Mouse (Mus musculus): Measurements from ENCODE around the gene Lat2. TPM values are rescaled to one million over a fixed set of nuclear protein-coding genes. Genes with fewer than 3 reads are reported as not detected.

Gene Lat2
- total RNA-seq, 1 experiment: 3.6 TPM

DNA sequence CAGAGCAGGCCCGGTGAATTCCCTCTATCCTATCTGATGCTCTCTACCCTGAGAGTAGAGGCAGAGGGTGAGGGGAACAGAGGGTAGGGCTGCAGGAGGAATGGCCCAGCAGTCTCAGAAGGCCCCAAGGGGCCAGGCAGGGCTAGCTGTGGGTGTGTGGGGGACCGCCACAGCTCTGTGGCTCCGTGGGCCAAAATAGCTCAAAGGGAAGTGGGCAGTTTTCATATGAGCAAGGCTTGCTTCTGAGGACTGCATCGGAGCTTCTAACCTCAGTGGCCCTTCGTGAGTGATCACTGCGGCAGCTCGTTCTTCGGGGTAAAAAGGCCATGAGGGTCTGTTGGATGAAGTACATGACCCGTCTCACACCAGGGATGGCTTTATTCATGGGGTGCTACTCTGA, 1.1 kb downstream of the Lat2 start:
- H3K9ac ChIP-seq (ENCODE audit: insufficient read depth, low read depth, low read length, poor library complexity, severe bottlenecking): no peak overlapping the region
- in situ Hi-C loops (cut with MboI; ENCODE audit: low sequenced_read_pairs in 2 of 2, unreplicated experiment in 2 of 2): no loop called here
- H3K27ac ChIP-seq (ENCODE audit: insufficient read depth, low read depth, low read length, poor library complexity, severe bottlenecking): no peak overlapping the region; the same call in 1 of the 2 replicates
- no peak for DNase-seq (ENCODE audit: low read depth, low spot score)
- no peak overlapping the region for H3K4me3 ChIP-seq (ENCODE audit: insufficient read depth in 1 of 2, low read depth in 1 of 2, low read length in 2 of 2, poor library complexity in 1 of 2, severe bottlenecking in 1 of 2)
- TF ChIP-seq HCFC1 (IDR thresholded peaks at IDR 0.05; ENCODE audit: borderline replicate concordance, insufficient read depth, low read length) (no peak), MAFK (IDR thresholded peaks at IDR 0.05; ENCODE audit: insufficient read depth, low read depth, low read length) (no peak), ZNF384 (IDR thresholded peaks at IDR 0.05; ENCODE audit: low read depth, low read length) (no peak), CHD2 (IDR thresholded peaks at IDR 0.05; ENCODE audit: low read depth, low read length) (no peak), ZC3H11A (IDR thresholded peaks at IDR 0.05; ENCODE audit: borderline replicate concordance, low read depth, low read length) (no peak)
- H3K9me3 ChIP-seq (ENCODE audit: control insufficient read depth, insufficient read depth, low read depth, low read length): no peaks in the 10 kb centered on the region
- H3K36me3 ChIP-seq (ENCODE audit: control insufficient read depth, insufficient read depth, low read length, poor library complexity, severe bottlenecking): no peaks in the 10 kb centered on the region
- H3K4me1 ChIP-seq (ENCODE audit: control insufficient read depth in 2 of 2, insufficient read depth in 2 of 2, low read length in 2 of 2, poor library complexity in 1 of 2): peaks cover 0 to 9% of the 10 kb centered on the region in 2 experiments; a peak in 2 of 4 replicates

DNA sequence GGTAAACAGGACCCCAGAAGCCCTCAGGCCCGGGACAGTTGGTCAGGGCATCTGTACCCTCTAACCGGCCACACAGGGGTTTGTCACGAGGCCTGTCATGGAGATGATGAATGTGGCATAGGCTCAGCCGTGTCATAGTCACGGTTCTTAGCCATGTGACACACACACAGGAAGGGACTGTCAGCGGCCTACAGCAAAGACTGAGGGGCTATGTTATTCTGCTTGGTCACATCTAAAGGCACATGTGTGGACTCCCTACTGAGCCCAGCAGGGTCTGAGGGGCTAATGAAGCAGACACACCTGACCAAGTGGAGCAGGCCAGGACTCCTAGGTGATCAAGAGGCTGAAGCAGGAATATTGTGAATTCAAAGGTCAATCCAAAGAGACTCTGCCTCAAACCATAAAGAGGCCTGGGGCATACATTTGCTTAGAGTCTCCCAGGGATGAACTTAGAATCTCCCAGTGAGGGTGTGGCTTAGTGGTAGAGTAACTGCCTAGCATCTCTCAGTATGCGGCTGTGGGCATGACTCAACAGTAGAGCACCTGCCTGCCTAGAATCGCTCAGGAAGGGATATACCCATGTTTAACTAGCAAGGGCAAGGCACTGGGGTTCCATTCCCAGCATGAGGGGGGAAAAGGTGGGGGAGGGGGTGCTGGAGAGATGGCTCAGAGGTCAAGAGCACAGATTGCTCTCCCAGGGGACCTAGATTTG, 2.9 kb downstream of the Lat2 start:
- no peak for DNase-seq (ENCODE audit: low read depth, low spot score)
- in situ Hi-C loops (cut with MboI; ENCODE audit: low sequenced_read_pairs in 2 of 2, unreplicated experiment in 2 of 2): no loop called here
- Histone ChIP-seq H3K27ac (ENCODE audit: insufficient read depth, low read depth, low read length, poor library complexity, severe bottlenecking) (no peak overlapping the region), H3K4me1 (ENCODE audit: control insufficient read depth in 2 of 2, insufficient read depth in 2 of 2, low read length in 2 of 2, poor library complexity in 1 of 2) (peaks cover 0 to 9% of the 10 kb centered on the region in 2 experiments; a peak in 2 of 4 replicates), H3K9me3 (ENCODE audit: control insufficient read depth, insufficient read depth, low read depth, low read length) (no peaks in the 10 kb centered on the region), H3K4me3 (ENCODE audit: insufficient read depth in 1 of 2, low read depth in 1 of 2, low read length in 2 of 2, poor library complexity in 1 of 2, severe bottlenecking in 1 of 2) (no peak overlapping the region), H3K9ac (ENCODE audit: insufficient read depth, low read depth, low read length, poor library complexity, severe bottlenecking) (no peak overlapping the region), H3K36me3 (ENCODE audit: control insufficient read depth, insufficient read depth, low read length, poor library complexity, severe bottlenecking) (no peaks in the 10 kb centered on the region)
- no peak for TF ChIP-seq HCFC1 (IDR thresholded peaks at IDR 0.05; ENCODE audit: borderline replicate concordance, insufficient read depth, low read length)
- TF ChIP-seq MAFK (IDR thresholded peaks at IDR 0.05; ENCODE audit: insufficient read depth, low read depth, low read length): no peak
- no peak for TF ChIP-seq ZNF384 (IDR thresholded peaks at IDR 0.05; ENCODE audit: low read depth, low read length)
- no peak for TF ChIP-seq ZC3H11A (IDR thresholded peaks at IDR 0.05; ENCODE audit: borderline replicate concordance, low read depth, low read length)
- TF ChIP-seq CHD2 (IDR thresholded peaks at IDR 0.05; ENCODE audit: low read depth, low read length): no peak

DNA sequence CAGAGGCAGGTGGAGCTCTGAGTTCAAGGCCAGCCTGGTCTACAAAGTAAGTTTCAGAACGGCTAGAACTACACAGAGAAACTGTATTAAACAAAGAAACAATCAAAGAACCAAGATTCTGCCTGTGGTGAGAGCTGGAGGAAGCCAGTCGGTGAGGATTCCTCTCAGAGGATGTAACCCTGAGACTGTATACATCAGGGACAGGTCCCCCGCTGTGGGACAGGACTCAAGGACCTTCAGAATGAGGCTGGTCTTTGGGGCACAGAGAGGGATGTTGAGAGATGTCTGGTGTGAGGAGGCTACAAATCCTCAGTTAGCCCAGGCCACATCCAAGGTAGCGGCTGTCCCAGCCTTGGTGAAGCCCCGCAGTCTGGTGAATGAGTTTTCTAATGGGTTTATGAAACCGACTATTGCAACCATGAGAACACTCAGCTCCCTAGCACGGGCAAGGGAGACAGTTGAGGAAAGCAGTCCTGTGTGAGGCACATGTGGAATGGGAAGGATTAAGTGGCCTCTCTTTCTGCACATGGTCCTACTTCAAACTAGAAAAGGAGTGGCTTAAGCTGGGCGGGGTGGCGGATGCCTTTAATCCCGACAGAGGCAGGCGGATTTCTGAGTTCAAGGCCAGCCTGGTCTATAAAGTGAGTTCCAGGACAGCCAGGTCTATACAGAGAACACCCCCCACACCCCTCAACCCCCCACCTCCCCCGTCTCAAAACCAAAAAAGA, 4.7 kb downstream of the Lat2 start:
- H3K4me3 ChIP-seq (ENCODE audit: insufficient read depth in 1 of 2, low read depth in 1 of 2, low read length in 2 of 2, poor library complexity in 1 of 2, severe bottlenecking in 1 of 2): no peak overlapping the region
- peak overlapping the region; percentile 30; the same call in 1 of the 2 replicates for H3K9ac ChIP-seq (ENCODE audit: insufficient read depth, low read depth, low read length, poor library complexity, severe bottlenecking)
- in situ Hi-C loops (cut with MboI; ENCODE audit: low sequenced_read_pairs in 2 of 2, unreplicated experiment in 2 of 2): no loop called here
- no peak for DNase-seq (ENCODE audit: low read depth, low spot score)
- peak overlapping the region; percentile 6; the same call in 1 of the 2 replicates for H3K27ac ChIP-seq (ENCODE audit: insufficient read depth, low read depth, low read length, poor library complexity, severe bottlenecking)
- no peaks in the 10 kb centered on the region for H3K9me3 ChIP-seq (ENCODE audit: control insufficient read depth, insufficient read depth, low read depth, low read length)
- no peak for TF ChIP-seq HCFC1 (IDR thresholded peaks at IDR 0.05; ENCODE audit: borderline replicate concordance, insufficient read depth, low read length)
- TF ChIP-seq MAFK (IDR thresholded peaks at IDR 0.05; ENCODE audit: insufficient read depth, low read depth, low read length): no peak
- no peak for TF ChIP-seq ZC3H11A (IDR thresholded peaks at IDR 0.05; ENCODE audit: borderline replicate concordance, low read depth, low read length)
- no peak for TF ChIP-seq CHD2 (IDR thresholded peaks at IDR 0.05; ENCODE audit: low read depth, low read length)
- TF ChIP-seq ZNF384 (IDR thresholded peaks at IDR 0.05; ENCODE audit: low read depth, low read length): no peak
- no peaks in the 10 kb centered on the region for H3K36me3 ChIP-seq (ENCODE audit: control insufficient read depth, insufficient read depth, low read length, poor library complexity, severe bottlenecking)
- H3K4me1 ChIP-seq (ENCODE audit: control insufficient read depth in 2 of 2, insufficient read depth in 2 of 2, low read length in 2 of 2, poor library complexity in 1 of 2): peaks cover 0 to 9% of the 10 kb centered on the region in 2 experiments; a peak in 2 of 4 replicates

DNA sequence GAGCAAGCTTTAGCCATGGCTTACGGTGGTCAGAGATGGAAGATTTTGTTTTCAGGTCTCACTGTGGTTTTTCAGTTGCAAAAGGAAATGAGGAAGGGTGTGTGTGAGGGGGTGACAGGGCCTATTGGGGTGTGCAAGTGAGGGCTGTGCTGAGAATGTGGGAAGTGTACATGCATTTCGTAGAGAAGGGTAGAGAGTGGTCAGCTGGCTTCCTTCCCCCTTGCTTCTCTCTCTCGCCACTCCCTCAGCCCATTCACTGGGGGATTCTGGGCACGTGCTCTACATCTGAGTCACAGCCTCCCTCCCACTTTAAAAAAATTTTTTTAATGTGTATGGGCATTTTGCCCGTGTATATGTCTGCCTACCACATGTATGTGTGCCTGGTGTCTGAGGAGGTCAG, 7.7 kb downstream of the Lat2 start:
- Histone ChIP-seq H3K27ac (ENCODE audit: insufficient read depth, low read depth, low read length, poor library complexity, severe bottlenecking) (no peak overlapping the region), H3K9me3 (ENCODE audit: control insufficient read depth, insufficient read depth, low read depth, low read length) (no peaks in the 10 kb centered on the region), H3K4me1 (ENCODE audit: control insufficient read depth in 2 of 2, insufficient read depth in 2 of 2, low read length in 2 of 2, poor library complexity in 1 of 2) (peaks cover 0 to 6% of the 10 kb centered on the region in 2 experiments; a peak in 2 of 4 replicates), H3K4me3 (ENCODE audit: insufficient read depth in 1 of 2, low read depth in 1 of 2, low read length in 2 of 2, poor library complexity in 1 of 2, severe bottlenecking in 1 of 2) (no peak overlapping the region), H3K9ac (ENCODE audit: insufficient read depth, low read depth, low read length, poor library complexity, severe bottlenecking) (no peak overlapping the region), H3K36me3 (ENCODE audit: control insufficient read depth, insufficient read depth, low read length, poor library complexity, severe bottlenecking) (no peaks in the 10 kb centered on the region)
- TF ChIP-seq HCFC1 (IDR thresholded peaks at IDR 0.05; ENCODE audit: borderline replicate concordance, insufficient read depth, low read length) (no peak), MAFK (IDR thresholded peaks at IDR 0.05; ENCODE audit: insufficient read depth, low read depth, low read length) (no peak), ZNF384 (IDR thresholded peaks at IDR 0.05; ENCODE audit: low read depth, low read length) (no peak), CHD2 (IDR thresholded peaks at IDR 0.05; ENCODE audit: low read depth, low read length) (no peak)
- no peak for DNase-seq (ENCODE audit: low read depth, low spot score)
- in situ Hi-C loops (cut with MboI; ENCODE audit: low sequenced_read_pairs in 2 of 2, unreplicated experiment in 2 of 2): no loop called here

Measured in ES-E14 (cell line).